Mouse (Mus musculus) ovary, postnatal 14 days (tissue): Measurements from ENCODE around the gene Taf5l.
"Not testable (repeated sequence)": the region's sequence is repeated elsewhere in the genome, so short reads cannot be mapped to it uniquely, and the experiment has no call there.

Source experiments
- DNase-seq: peaks from one replicate; pipeline ENCODE4 v3.0.0; 2022; ENCODE audit warnings: low spot score

Taf5l gene

GRCm38 (mm10) chr8:124021237-124022227 lies at the start of gene Taf5l, which contains the start of gene Urb2:
Gene Taf5l, minus strand, starts transcription at chr8:124021397.
Gene Urb2, plus strand, starts transcription at chr8:124021508.
- peak; percentile 89 for DNase-seq

GRCm38 (mm10) chr8:124070363-124071324 lies 49.4 kb upstream of the Taf5l start:
- no peak for DNase-seq

GRCm38 (mm10) chr8:124067059-124067750 lies 46.0 kb upstream of the Taf5l start:
- no peak for DNase-seq

- no peak for DNase-seq
Observed at GRCm38 (mm10) chr8:124066325-124067058, 45.3 kb upstream of the Taf5l start.

- no peak for DNase-seq
Observed at GRCm38 (mm10) chr8:124056832-124057655, 35.8 kb upstream of the Taf5l start.

GRCm38 (mm10) chr8:124052568-124052967 lies 31.4 kb upstream of the Taf5l start:
- DNase-seq, result no peak

- peak; percentile 63 for DNase-seq
Observed at GRCm38 (mm10) chr8:124052110-124052509, 30.9 kb upstream of the Taf5l start.

- DNase-seq, result no peak
Observed at GRCm38 (mm10) chr8:124045856-124046255, 24.7 kb upstream of the Taf5l start.

GRCm38 (mm10) chr8:124044931-124045330 lies 23.7 kb upstream of the Taf5l start:
- DNase-seq, result no peak

- DNase-seq, result no peak
Observed at GRCm38 (mm10) chr8:124044421-124044820, 23.2 kb upstream of the Taf5l start.

- no peak for DNase-seq
Observed at GRCm38 (mm10) chr8:124042201-124042600, 21.0 kb upstream of the Taf5l start.

- no peak for DNase-seq
Observed at GRCm38 (mm10) chr8:124039351-124039750, 18.2 kb upstream of the Taf5l start.

GRCm38 (mm10) chr8:124038121-124038520 lies 16.9 kb upstream of the Taf5l start:
- DNase-seq, result no peak

GRCm38 (mm10) chr8:124033400-124033799 lies 12.2 kb upstream of the Taf5l start:
- DNase-seq, result no peak

GRCm38 (mm10) chr8:124027831-124028230 lies 6.6 kb upstream of the Taf5l start:
- no peak for DNase-seq

GRCm38 (mm10) chr8:124026265-124026664 lies 5.1 kb upstream of the Taf5l start:
- DNase-seq, result not testable (repeated sequence)

- DNase-seq, result peak; percentile 45
Observed at GRCm38 (mm10) chr8:124020439-124021236, 559 bp downstream of the Taf5l start.

GRCm38 (mm10) chr8:124019782-124020181 lies 1.4 kb downstream of the Taf5l start:
- no peak for DNase-seq

- no peak for DNase-seq
Observed at GRCm38 (mm10) chr8:124014751-124015150, 6.4 kb downstream of the Taf5l start.
